Mouse (Mus musculus) liver, postnatal 0 days (tissue): Measurements from ENCODE around the gene Chn2. TPM values are rescaled to one million over a fixed set of nuclear protein-coding genes. Genes with fewer than 3 reads are reported as not detected.
A peak's percentile ranks its signal among the peaks of the same experiment; 100 is the strongest.

Source experiments
- ATAC-seq: fragments of 200-750 bp; cut with Nextera tagmentation; 2 replicates; pipeline ENCODE4 v1.8.0; 2017; ENCODE audit warnings: mild to moderate bottlenecking, moderate library complexity
- DNase-seq: peaks from one replicate; pipeline ENCODE4 v3.0.0-alpha.2; 2016
- H3K27ac ChIP-seq: fragments of 300-500 bp; sonication (generic); 2 replicates; pipeline ENCODE4 v1.5.1; 2014; ENCODE audit warnings: antibody characterized with exemption, moderate library complexity, mild to moderate bottlenecking, low read depth
- H3K27me3 ChIP-seq: fragments of 300-500 bp; sonication (generic); 2 replicates; pipeline ENCODE4 v1.6.1; 2014; ENCODE audit warnings: low read length, control low read depth, mixed read lengths; ENCODE audit not compliant: insufficient read depth
- H3K36me3 ChIP-seq: fragments of 300-500 bp; sonication (generic); replicated peaks from 2 replicates; pipeline ENCODE4 v1.6.1; 2014; ENCODE audit warnings: mild to moderate bottlenecking, control low read depth, low read length, moderate library complexity, mixed read lengths; ENCODE audit not compliant: insufficient read depth
- H3K4me1 ChIP-seq: fragments of 300-500 bp; sonication (generic); 2 replicates; pipeline ENCODE4 v1.6.1; 2014; ENCODE audit warnings: antibody characterized with exemption, mild to moderate bottlenecking, control low read depth; ENCODE audit not compliant: insufficient read depth
- H3K4me2 ChIP-seq: fragments of 300-500 bp; sonication (generic); 2 replicates; pipeline ENCODE4 v1.6.1; 2014; ENCODE audit warnings: low read depth, mild to moderate bottlenecking, low read length, moderate library complexity, mixed read lengths
- H3K4me3 ChIP-seq: fragments of 300-500 bp; sonication (generic); 2 replicates; pipeline ENCODE4 v1.5.1; 2014; ENCODE audit warnings: low read depth, low read length
- H3K9ac ChIP-seq: fragments of 300-500 bp; sonication (generic); replicated peaks from 2 replicates; pipeline ENCODE4 v1.6.1; 2014; ENCODE audit warnings: mild to moderate bottlenecking, moderate library complexity
- H3K9me3 ChIP-seq: fragments of 300-500 bp; sonication (generic); 2 replicates; pipeline ENCODE4 v1.6.1; 2016; ENCODE audit warnings: mild to moderate bottlenecking, control low read depth, low read length, mixed read lengths
- CTCF ChIP-seq: sonication (generic); IDR thresholded peaks from 2 replicates; pipeline ENCODE4 v1.5.1; 2016; ENCODE audit warnings: antibody characterized with exemption, low read depth
- EP300 ChIP-seq: IDR thresholded peaks from 2 replicates; pipeline ENCODE4 v1.6.1; 2016; ENCODE audit warnings: antibody characterized with exemption, low read depth, mild to moderate bottlenecking
- WGBS: fragments of 180-500 bp; shearing (Covaris S2); extraction: QIAGEN DNeasy Blood & Tissue Kit; methylation state at CpG from one replicate; pipeline ENCODE4 v1.1.7; 2014; ENCODE audit not compliant: insufficient replicate concordance; 5-methylcytosine and 5-hydroxymethylcytosine counted together
- polyA plus RNA-seq: library from polyadenylated mRNA; unstranded; fragments of >200 nt; fragmentation: Nextera tagmentation; extraction: Ambion mirVana; gene quantifications from 2 replicates; pipeline ENCODE4 v1.2.1, GENCODE M21; 2015

Chn2 gene
- polyA plus RNA-seq, 1 experiment from 2014 or later = 10.8 TPM

DNA sequence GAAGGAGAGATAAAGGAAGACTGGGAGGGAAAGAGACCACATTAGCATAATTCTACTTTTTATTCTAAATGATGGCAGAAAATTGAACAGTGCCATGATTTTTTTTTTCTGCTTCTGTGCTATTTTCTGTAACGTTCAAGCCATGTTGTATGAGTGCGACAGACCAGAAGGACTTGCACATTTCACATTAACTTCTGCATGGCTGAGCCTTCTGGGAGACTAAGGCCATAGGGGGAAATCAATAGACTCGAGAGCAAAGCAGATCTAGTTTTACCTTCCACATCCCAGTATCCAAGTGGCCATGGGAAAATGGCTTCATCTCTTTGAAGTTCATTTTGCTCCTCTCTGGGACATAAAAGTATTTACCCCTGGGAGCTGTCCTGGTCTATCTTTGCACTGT is 121.9 kb downstream of the Chn2 start:
- 72% methylated on average over 3 of the region's 3 CpGs for WGBS
- no peak overlapping the region for H3K27ac ChIP-seq
- peaks cover 25% of the 10 kb centered on the region for H3K4me1 ChIP-seq
- H3K9me3 ChIP-seq = no peaks in the 10 kb centered on the region
- H3K9ac ChIP-seq = no peak overlapping the region
- ATAC-seq (no peak), DNase-seq (no peak)
- no peaks in the 10 kb centered on the region for H3K36me3 ChIP-seq
- H3K4me2 ChIP-seq = no peak overlapping the region
- TF ChIP-seq CTCF (no peak), EP300 (no peak)
- no peak overlapping the region for H3K4me3 ChIP-seq
- H3K27me3 ChIP-seq = no peaks in the 10 kb centered on the region

DNA sequence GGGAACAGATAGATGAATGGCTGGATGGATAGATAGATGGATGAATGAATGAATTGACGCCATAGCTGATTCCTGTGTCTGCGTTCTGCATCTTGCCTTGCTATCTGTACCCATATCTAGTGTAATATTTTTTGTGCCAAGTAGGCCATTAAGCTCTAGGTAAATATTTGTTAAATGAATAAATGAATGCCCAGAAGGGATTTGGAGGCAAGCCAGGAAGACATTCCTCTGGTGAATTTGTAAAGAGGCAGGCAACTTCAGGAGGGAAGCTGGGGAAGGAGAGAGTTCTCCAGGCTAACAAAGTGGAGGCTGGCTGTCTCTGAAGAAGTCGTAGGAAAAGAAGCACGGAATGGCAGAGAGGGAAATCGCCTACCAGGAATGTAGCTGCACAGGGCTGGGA is 123.0 kb downstream of the Chn2 start:
- peak overlapping the region; percentile 18; the same call in 1 of the 2 replicates for H3K4me2 ChIP-seq
- WGBS = 60% methylated on average over 5 of the region's 5 CpGs
- ATAC-seq (no peak), DNase-seq (no peak)
- H3K9ac ChIP-seq = no peak overlapping the region
- TF ChIP-seq CTCF (no peak), EP300 (no peak)
- H3K4me1 ChIP-seq = peaks cover 25% of the 10 kb centered on the region
- H3K4me3 ChIP-seq = no peak overlapping the region
- no peaks in the 10 kb centered on the region for H3K27me3 ChIP-seq
- peak overlapping the region; percentile 64; the same call in 1 of the 2 replicates for H3K27ac ChIP-seq
- H3K9me3 ChIP-seq = no peaks in the 10 kb centered on the region
- H3K36me3 ChIP-seq = no peaks in the 10 kb centered on the region

DNA sequence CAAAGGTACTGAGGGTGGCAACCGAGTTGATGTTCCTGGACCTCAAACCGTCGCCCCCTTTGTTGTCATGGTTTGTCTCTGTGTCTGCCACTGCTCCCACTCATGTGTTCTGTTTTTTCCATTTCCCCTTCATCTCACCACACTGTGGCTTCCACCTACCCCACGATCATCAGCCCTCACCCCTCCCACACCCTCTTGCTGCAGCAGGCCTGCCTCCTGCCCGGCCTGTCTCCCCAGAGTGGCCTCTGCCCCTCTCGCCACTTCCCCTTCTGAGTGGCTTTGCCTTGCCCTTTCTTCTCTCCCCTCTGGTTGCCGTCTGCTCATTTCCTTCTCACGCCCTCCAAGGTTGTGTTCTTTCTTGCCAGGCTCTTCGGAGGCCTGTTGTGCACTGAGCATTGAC is 123.4 kb downstream of the Chn2 start:
- H3K27ac ChIP-seq = peak overlapping the region; percentile 64
- no peaks in the 10 kb centered on the region for H3K36me3 ChIP-seq
- H3K27me3 ChIP-seq = no peaks in the 10 kb centered on the region
- 35% methylated on average over 9 of the region's 9 CpGs for WGBS
- no peaks in the 10 kb centered on the region for H3K9me3 ChIP-seq
- ATAC-seq (peak; percentile 67; the same call in 1 of the 2 replicates), DNase-seq (peak; percentile 60)
- no peak overlapping the region for H3K4me3 ChIP-seq
- H3K4me1 ChIP-seq = peaks cover 22% of the 10 kb centered on the region
- TF ChIP-seq CTCF (no peak; the same call in 1 of the 2 replicates), EP300 (no peak)
- H3K4me2 ChIP-seq = peak overlapping the region; percentile 18; the same call in 1 of the 2 replicates
- no peak overlapping the region for H3K9ac ChIP-seq

DNA sequence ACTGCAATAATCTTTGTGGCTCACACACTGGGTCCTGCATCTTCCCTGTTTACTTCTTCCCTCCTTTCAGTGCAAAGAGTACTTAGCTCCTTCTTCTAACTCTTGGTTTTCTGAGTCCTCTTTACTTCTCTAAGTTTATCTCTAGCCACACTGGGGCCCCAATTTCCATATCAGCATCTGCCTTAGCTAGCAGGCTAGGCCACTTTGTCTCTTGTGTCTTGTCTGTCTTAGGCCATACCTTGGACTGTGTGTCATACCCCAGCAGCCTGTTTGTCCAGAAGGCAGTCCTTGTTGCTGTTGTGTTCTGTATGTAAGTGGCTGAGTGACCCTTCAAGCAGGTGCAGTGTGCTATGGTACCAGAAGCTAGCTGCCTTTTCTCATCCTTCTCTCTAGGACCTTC is 124.3 kb downstream of the Chn2 start:
- Histone ChIP-seq H3K9me3 (no peaks in the 10 kb centered on the region), H3K9ac (no peak overlapping the region), H3K4me1 (peaks cover 17% of the 10 kb centered on the region), H3K27me3 (no peaks in the 10 kb centered on the region), H3K27ac (no peak overlapping the region), H3K36me3 (no peaks in the 10 kb centered on the region), H3K4me2 (no peak overlapping the region), H3K4me3 (no peak overlapping the region)
- TF ChIP-seq EP300 (no peak), CTCF (no peak)
- DNase-seq (no peak), ATAC-seq (no peak)

DNA sequence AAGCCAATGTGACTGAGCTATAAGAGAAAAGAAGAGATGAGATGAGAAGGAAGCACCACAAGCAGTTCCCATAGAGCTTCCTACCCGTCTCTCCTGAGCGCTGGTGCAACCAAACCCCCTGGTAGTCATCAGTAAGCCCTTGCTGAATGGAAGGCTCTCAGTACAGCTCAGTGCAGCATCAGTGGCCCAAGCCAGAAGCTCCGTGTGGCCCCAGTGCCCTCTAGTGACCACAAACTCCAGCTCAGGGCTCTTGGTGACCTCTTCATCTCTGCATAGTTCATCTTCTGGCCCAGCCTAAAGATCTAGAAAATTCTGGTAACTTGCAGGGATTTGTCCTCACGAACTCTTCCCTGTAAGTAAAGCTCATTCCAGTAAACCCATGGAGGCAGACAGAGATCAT is 125.4 kb downstream of the Chn2 start:
- Histone ChIP-seq H3K27me3 (no peaks in the 10 kb centered on the region), H3K9me3 (no peaks in the 10 kb centered on the region), H3K36me3 (no peaks in the 10 kb centered on the region), H3K4me2 (no peak overlapping the region), H3K9ac (no peak overlapping the region), H3K4me3 (no peak overlapping the region), H3K27ac (no peak overlapping the region), H3K4me1 (peaks cover 17% of the 10 kb centered on the region)
- 44% methylated on average over 4 of the region's 4 CpGs for WGBS
- TF ChIP-seq CTCF (peak; percentile 82), EP300 (no peak)
- ATAC-seq = peak; percentile 68
- peak; percentile 68 for DNase-seq

DNA sequence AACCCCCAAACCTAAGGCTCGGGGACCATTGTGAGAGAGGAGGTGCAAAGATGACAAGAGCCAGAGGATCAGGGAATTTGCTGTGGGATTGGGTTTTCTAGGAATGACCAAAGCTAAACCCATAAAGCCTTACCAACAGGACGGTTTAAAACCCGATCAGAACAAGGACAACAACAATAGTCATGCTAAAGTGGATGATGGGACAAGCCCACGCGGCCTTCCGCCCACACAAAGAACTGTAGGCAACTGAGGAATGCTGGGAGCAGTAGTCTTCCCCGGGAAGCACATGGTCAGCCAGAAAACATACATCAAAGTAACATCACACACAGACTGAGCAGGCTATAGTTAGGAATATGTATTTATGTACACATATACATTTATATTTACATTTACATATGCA is 125.9 kb downstream of the Chn2 start:
- 78% methylated on average over 7 of the region's 7 CpGs for WGBS

DNA sequence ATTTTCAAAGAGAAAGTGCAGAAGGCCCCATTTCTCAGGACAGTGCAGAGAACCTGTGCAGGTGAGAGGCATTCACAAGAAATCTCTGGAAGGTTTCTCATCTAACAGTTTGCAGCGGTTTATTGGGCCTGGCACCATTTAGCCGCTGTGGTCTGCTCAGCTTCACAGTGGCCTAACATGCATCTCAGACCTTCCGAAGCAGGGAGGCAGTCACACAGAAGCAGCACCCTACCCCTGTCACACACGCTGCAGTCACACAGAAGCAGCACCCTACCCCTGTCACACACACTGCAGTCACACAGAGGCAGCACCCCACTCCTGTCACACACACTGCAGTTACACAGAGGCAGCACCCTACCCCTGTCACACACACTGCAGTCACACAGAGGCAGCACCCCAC is 126.5 kb downstream of the Chn2 start:
- no peak for TF ChIP-seq EP300
- no peak for TF ChIP-seq CTCF
- ATAC-seq (no peak), DNase-seq (no peak)
- Histone ChIP-seq H3K27me3 (no peaks in the 10 kb centered on the region), H3K9ac (no peak overlapping the region), H3K4me3 (no peak overlapping the region), H3K9me3 (no peaks in the 10 kb centered on the region), H3K4me2 (no peak overlapping the region), H3K4me1 (peaks cover 15% of the 10 kb centered on the region), H3K27ac (no peak overlapping the region), H3K36me3 (no peaks in the 10 kb centered on the region)
- WGBS = 87% methylated on average over 4 of the region's 4 CpGs

More for the DNA sequence above, 125.9 kb downstream of the Chn2 start:
- Histone ChIP-seq H3K36me3 (no peaks in the 10 kb centered on the region), H3K27ac (no peak overlapping the region), H3K4me2 (no peak overlapping the region), H3K9me3 (no peaks in the 10 kb centered on the region), H3K27me3 (no peaks in the 10 kb centered on the region), H3K9ac (no peak overlapping the region), H3K4me1 (peaks cover 17% of the 10 kb centered on the region), H3K4me3 (no peak overlapping the region)
- ATAC-seq = no peak
- no peak for DNase-seq
- no peak for TF ChIP-seq EP300
- TF ChIP-seq CTCF = no peak
